Mouse (Mus musculus): ENCODE results near the gene Marveld2. TPM values are rescaled to one million over a fixed set of nuclear protein-coding genes. Genes with fewer than 3 reads are reported as not detected.

The Marveld2 gene
- polyA plus RNA-seq, 1 experiment, result 0.07 TPM

DNA sequence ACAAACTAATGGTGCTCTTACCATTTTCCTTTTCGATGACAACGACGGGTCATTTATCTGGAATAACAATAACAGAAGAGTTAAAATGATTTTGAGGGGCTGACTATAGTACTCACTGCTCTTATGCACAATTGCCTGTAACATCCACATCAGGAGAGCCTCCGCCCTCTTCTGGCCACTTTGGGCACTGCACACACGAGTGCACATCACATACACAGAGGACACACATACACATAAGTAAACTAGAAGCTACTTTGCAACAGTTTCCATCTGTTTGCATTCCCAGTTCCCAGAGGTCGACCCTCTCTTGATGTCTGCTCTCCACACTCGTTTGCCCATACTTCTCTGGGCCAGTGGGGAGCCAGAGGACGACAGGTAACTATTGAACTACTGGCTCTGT lies 9.0 kb downstream of the Marveld2 start:
- H3K79me2 ChIP-seq (ENCODE audit: control insufficient read depth, insufficient read depth), result no peaks in the 10 kb centered on the region
- H3K27me3 ChIP-seq (ENCODE audit: control insufficient read depth, insufficient read depth, insufficient read length), result no peaks in the 10 kb centered on the region
- no peak overlapping the region for H3K4me2 ChIP-seq (ENCODE audit: low read depth)
- no peak overlapping the region for H3K4me3 ChIP-seq
- no peak for TF ChIP-seq E2F4 (IDR thresholded peaks at IDR 0.05; ENCODE audit: insufficient read depth)
- no peak for TF ChIP-seq TCF12 (IDR thresholded peaks at IDR 0.05; ENCODE audit: insufficient read depth, poor library complexity, severe bottlenecking)
- H3ac ChIP-seq (ENCODE audit: control insufficient read depth, insufficient read length), result no peak overlapping the region
- no peaks in the 10 kb centered on the region for H3K36me3 ChIP-seq (ENCODE audit: control insufficient read depth, insufficient read depth)

- TF ChIP-seq REST (IDR thresholded peaks at IDR 0.05; ENCODE audit: insufficient read depth, insufficient read length) (no peak), TCF12 (IDR thresholded peaks at IDR 0.05; ENCODE audit: insufficient read depth, poor library complexity, severe bottlenecking) (no peak), MYOD1 (IDR thresholded peaks at IDR 0.05; ENCODE audit: control insufficient read depth in 1 of 3, insufficient read length in 2 of 3, low read depth in 2 of 3) (no peak), MYOG (IDR thresholded peaks at IDR 0.05; ENCODE audit: control insufficient read depth in 1 of 3, insufficient read depth in 1 of 3, insufficient read length in 2 of 3, low read depth in 2 of 3) (no peak), E2F4 (IDR thresholded peaks at IDR 0.05; ENCODE audit: insufficient read depth) (no peak), CEBPB (IDR thresholded peaks at IDR 0.05; ENCODE audit: insufficient read depth, poor library complexity, severe bottlenecking) (no peak), TCF3 (IDR thresholded peaks at IDR 0.05; ENCODE audit: insufficient read length, low read depth) (no peak), MAX (IDR thresholded peaks at IDR 0.05; ENCODE audit: low read depth) (no peak), POLR2AphosphoS2 (IDR thresholded peaks at IDR 0.05; ENCODE audit: insufficient read length, low read depth) (no peak), SRF (IDR thresholded peaks at IDR 0.05; ENCODE audit: control insufficient read depth, insufficient read length, low read depth) (no peak), USF1 (IDR thresholded peaks at IDR 0.05; ENCODE audit: low read depth) (no peak), POLR2A (IDR thresholded peaks at IDR 0.05; ENCODE audit: insufficient read length, low read depth) (no peak)
- H3K36me3 ChIP-seq (ENCODE audit: control insufficient read depth, insufficient read depth), result no peaks in the 10 kb centered on the region
- H3ac ChIP-seq (ENCODE audit: control insufficient read depth, insufficient read length), result no peak overlapping the region
- no peaks in the 10 kb centered on the region for H3K79me2 ChIP-seq (ENCODE audit: control insufficient read depth, insufficient read depth)
- no peaks in the 10 kb centered on the region for H3K27me3 ChIP-seq (ENCODE audit: control insufficient read depth, insufficient read depth, insufficient read length)
- H3K4me2 ChIP-seq (ENCODE audit: low read depth), result no peak overlapping the region
- H3K4me3 ChIP-seq, result no peak overlapping the region
These were observed 10.9 kb downstream of the Marveld2 start for GRCm38 (mm10) chr13:100605845-100606244.

GRCm38 (mm10) chr13:100603738-100604095 lies 13.1 kb downstream of the Marveld2 start:
- Histone ChIP-seq H3K27me3 (ENCODE audit: control insufficient read depth, insufficient read depth, insufficient read length) (no peaks in the 10 kb centered on the region), H3ac (ENCODE audit: control insufficient read depth, insufficient read length) (no peak overlapping the region), H3K79me2 (ENCODE audit: control insufficient read depth, insufficient read depth) (no peaks in the 10 kb centered on the region), H3K36me3 (ENCODE audit: control insufficient read depth, insufficient read depth) (no peaks in the 10 kb centered on the region), H3K4me2 (ENCODE audit: low read depth) (no peak overlapping the region), H3K4me3 (no peak overlapping the region)
- no peak for TF ChIP-seq MAX (IDR thresholded peaks at IDR 0.05; ENCODE audit: low read depth)
- no peak for TF ChIP-seq E2F4 (IDR thresholded peaks at IDR 0.05; ENCODE audit: insufficient read depth)

DNA sequence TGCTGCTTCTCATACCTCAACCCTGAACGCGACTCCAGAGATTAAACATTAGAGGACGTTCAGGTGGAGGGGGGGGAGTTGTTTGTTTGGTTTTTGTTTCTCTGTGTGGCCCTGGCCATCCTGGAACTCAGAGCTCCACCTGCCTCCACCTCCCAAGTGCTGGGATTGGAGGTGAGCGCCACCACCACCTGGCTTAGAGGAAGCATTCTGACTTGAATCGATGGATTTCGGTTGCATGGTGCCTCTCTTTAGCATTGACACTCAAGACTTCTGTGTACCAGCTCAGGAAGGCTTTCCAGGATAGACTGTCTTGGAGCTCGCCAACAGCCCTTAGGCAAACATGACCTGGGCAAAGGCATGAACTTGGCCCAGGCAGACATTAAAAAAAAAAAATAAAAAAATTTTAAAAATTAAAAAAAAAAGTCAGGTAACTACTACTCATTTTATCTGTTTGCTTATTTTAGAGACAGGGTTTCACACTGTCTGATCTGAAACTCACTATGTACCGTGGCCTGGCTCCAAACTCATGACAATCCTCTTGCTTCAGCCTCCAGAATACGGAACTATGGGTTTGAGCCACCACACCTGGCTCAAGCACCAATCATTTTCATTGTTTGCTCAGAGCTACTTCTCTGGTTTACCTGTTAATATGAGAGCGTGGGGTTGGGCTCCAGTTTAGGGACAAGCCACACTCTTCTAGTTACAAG lies 13.6 kb downstream of the Marveld2 start:
- no peak overlapping the region for H3K4me3 ChIP-seq
- no peak overlapping the region for H3K4me2 ChIP-seq (ENCODE audit: low read depth)
- no peak for TF ChIP-seq POLR2A (IDR thresholded peaks at IDR 0.05; ENCODE audit: insufficient read length, low read depth)
- no peak overlapping the region for H3ac ChIP-seq (ENCODE audit: control insufficient read depth, insufficient read length)
- H3K27me3 ChIP-seq (ENCODE audit: control insufficient read depth, insufficient read depth, insufficient read length), result no peaks in the 10 kb centered on the region
- no peaks in the 10 kb centered on the region for H3K36me3 ChIP-seq (ENCODE audit: control insufficient read depth, insufficient read depth)
- H3K79me2 ChIP-seq (ENCODE audit: control insufficient read depth, insufficient read depth), result no peaks in the 10 kb centered on the region

DNA sequence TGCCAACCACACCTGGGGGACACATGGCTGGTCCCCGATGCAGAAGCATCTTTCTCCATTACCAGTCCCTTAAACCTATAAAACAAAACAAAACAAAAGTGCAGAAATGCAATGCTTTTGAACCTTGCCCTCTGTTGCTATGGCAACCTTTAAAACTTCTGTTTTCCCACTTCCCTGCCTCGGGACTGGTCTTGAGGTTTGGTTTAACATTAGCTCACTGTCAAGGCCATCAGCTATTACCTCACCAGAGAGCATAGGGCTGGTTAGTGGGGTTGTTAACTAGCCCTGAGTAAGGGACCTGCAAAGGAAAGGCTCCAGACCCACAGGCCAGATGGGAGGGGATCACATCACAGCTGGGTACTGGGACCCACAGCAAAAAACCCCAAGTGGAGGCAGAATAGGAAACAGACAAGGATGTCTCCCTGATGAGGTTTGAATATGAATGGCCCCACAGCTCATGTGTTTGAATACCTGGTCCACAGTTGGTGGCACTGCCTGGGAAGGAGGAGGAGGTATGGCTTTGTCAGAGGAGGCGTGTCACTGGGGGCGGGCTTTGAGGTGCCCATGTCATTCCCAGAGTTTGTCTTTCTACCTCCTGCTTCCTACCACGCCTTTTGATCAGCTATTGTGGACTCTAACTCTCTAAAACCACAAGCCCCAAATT lies 14.4 kb downstream of the Marveld2 start:
- TF ChIP-seq POLR2A (IDR thresholded peaks at IDR 0.05; ENCODE audit: insufficient read length, low read depth) (no peak), TCF12 (IDR thresholded peaks at IDR 0.05; ENCODE audit: insufficient read depth, poor library complexity, severe bottlenecking) (no peak), REST (IDR thresholded peaks at IDR 0.05; ENCODE audit: insufficient read depth, insufficient read length) (no peak), MYOD1 (IDR thresholded peaks at IDR 0.05; ENCODE audit: control insufficient read depth in 1 of 3, insufficient read length in 2 of 3, low read depth in 2 of 3) (no peak), SRF (IDR thresholded peaks at IDR 0.05; ENCODE audit: control insufficient read depth, insufficient read length, low read depth) (no peak), MAX (IDR thresholded peaks at IDR 0.05; ENCODE audit: low read depth) (no peak), USF1 (IDR thresholded peaks at IDR 0.05; ENCODE audit: low read depth) (no peak), CEBPB (IDR thresholded peaks at IDR 0.05; ENCODE audit: insufficient read depth, poor library complexity, severe bottlenecking) (no peak), POLR2AphosphoS2 (IDR thresholded peaks at IDR 0.05; ENCODE audit: insufficient read length, low read depth) (no peak), E2F4 (IDR thresholded peaks at IDR 0.05; ENCODE audit: insufficient read depth) (no peak), MYOG (IDR thresholded peaks at IDR 0.05; ENCODE audit: control insufficient read depth in 1 of 3, insufficient read depth in 1 of 3, insufficient read length in 2 of 3, low read depth in 2 of 3) (no peak), TCF3 (IDR thresholded peaks at IDR 0.05; ENCODE audit: insufficient read length, low read depth) (no peak)
- Histone ChIP-seq H3K79me2 (ENCODE audit: control insufficient read depth, insufficient read depth) (no peaks in the 10 kb centered on the region), H3K36me3 (ENCODE audit: control insufficient read depth, insufficient read depth) (no peaks in the 10 kb centered on the region), H3ac (ENCODE audit: control insufficient read depth, insufficient read length) (no peak overlapping the region), H3K4me3 (no peak overlapping the region), H3K4me2 (ENCODE audit: low read depth) (no peak overlapping the region), H3K27me3 (ENCODE audit: control insufficient read depth, insufficient read depth, insufficient read length) (no peaks in the 10 kb centered on the region)

All from myocyte (in vitro differentiated cells).